Mouse (Mus musculus) frontal cortex, postnatal 14 days (tissue): ENCODE measurements around the gene Raver2.

Source experiments
- DNase-seq, 2 experiments: peaks; one replicate each; pipeline ENCODE4 v3.0.0; 2022; ENCODE audit warnings: low spot score in 2 of 2

Raver2 gene

GRCm38 (mm10) chr4:101174916-101175625 lies 106.3 kb downstream of the Raver2 start:
- no peak for DNase-seq

- DNase-seq, result no peak
These were observed 107.3 kb downstream of the Raver2 start for GRCm38 (mm10) chr4:101176123-101176522.

- no peak for DNase-seq
These were observed 109.0 kb downstream of the Raver2 start for GRCm38 (mm10) chr4:101177796-101178195.

GRCm38 (mm10) chr4:101179076-101179475 lies 110.3 kb downstream of the Raver2 start:
- no peak for DNase-seq

GRCm38 (mm10) chr4:101179836-101180235 lies 111.1 kb downstream of the Raver2 start:
- DNase-seq, result no peak

- no peak for DNase-seq
These were observed 111.9 kb downstream of the Raver2 start for GRCm38 (mm10) chr4:101180681-101181080.

- DNase-seq, result no peak
These were observed 113.8 kb downstream of the Raver2 start for GRCm38 (mm10) chr4:101182603-101183011.

GRCm38 (mm10) chr4:101185216-101185615 lies 116.4 kb downstream of the Raver2 start:
- DNase-seq, result no peak

GRCm38 (mm10) chr4:101186591-101186990 lies 117.8 kb downstream of the Raver2 start:
- DNase-seq, result no peak

- DNase-seq, result no peak
These were observed 118.6 kb downstream of the Raver2 start for GRCm38 (mm10) chr4:101187381-101187780.

GRCm38 (mm10) chr4:101192241-101192976 lies 123.6 kb downstream of the Raver2 start:
- no peak for DNase-seq

GRCm38 (mm10) chr4:101194170-101194569 lies 125.4 kb downstream of the Raver2 start:
- no peak for DNase-seq

GRCm38 (mm10) chr4:101196407-101196806 lies 127.6 kb downstream of the Raver2 start:
- DNase-seq, result no peak

- no peak for DNase-seq
These were observed 128.8 kb downstream of the Raver2 start for GRCm38 (mm10) chr4:101197421-101198170.

- peak in 1 of 2 experiments; percentile 22 for DNase-seq
These were observed 129.6 kb downstream of the Raver2 start for GRCm38 (mm10) chr4:101198333-101198732.

GRCm38 (mm10) chr4:101199433-101200081 lies 130.8 kb downstream of the Raver2 start:
- DNase-seq, result no peak
